Mouse (Mus musculus): Measurements from ENCODE around the gene Pdzrn3. TPM values are rescaled to one million over a fixed set of nuclear protein-coding genes. Genes with fewer than 3 reads are reported as not detected.

Gene Pdzrn3
- polyA plus RNA-seq, 1 experiment from 2014 or later, result 18.9 TPM

GRCm38 (mm10) chr6:101306834-101307233, 70.9 kb downstream of the Pdzrn3 start:
- Histone ChIP-seq H3K9me3 (ENCODE audit: control insufficient read depth, low read length) (no peaks in the 10 kb centered on the region), H3K4me3 (ENCODE audit: low read length) (no peak overlapping the region), H3K9ac (ENCODE audit: low read depth, low read length) (no peak overlapping the region), H3K27me3 (replicated peaks; ENCODE audit: control insufficient read depth, insufficient read depth, low read length) (no peaks in the 10 kb centered on the region), H3K4me1 (ENCODE audit: control insufficient read depth, insufficient read depth, low read depth, low read length) (peaks cover 4% of the 10 kb centered on the region), H3K4me2 (ENCODE audit: low read length) (no peak overlapping the region), H3K27ac (ENCODE audit: low read depth, low read length) (no peak overlapping the region), H3K36me3 (ENCODE audit: control insufficient read depth, insufficient read depth, low read length) (no peaks in the 10 kb centered on the region)
- ATAC-seq, result no peak
- 63% methylated on average over 7 of the region's 7 CpGs for WGBS

GRCm38 (mm10) chr6:101305543-101305942, 72.2 kb downstream of the Pdzrn3 start:
- Histone ChIP-seq H3K36me3 (ENCODE audit: control insufficient read depth, insufficient read depth, low read length) (no peaks in the 10 kb centered on the region), H3K9ac (ENCODE audit: low read depth, low read length) (no peak overlapping the region), H3K9me3 (ENCODE audit: control insufficient read depth, low read length) (no peaks in the 10 kb centered on the region), H3K4me3 (ENCODE audit: low read length) (no peak overlapping the region), H3K4me1 (ENCODE audit: control insufficient read depth, insufficient read depth, low read depth, low read length) (peaks cover 4% of the 10 kb centered on the region), H3K27ac (ENCODE audit: low read depth, low read length) (no peak overlapping the region), H3K4me2 (ENCODE audit: low read length) (no peak overlapping the region), H3K27me3 (replicated peaks; ENCODE audit: control insufficient read depth, insufficient read depth, low read length) (no peaks in the 10 kb centered on the region)
- ATAC-seq, result no peak
- 93% methylated on average over 6 of the region's 6 CpGs for WGBS

- 93% methylated on average over 11 of the region's 11 CpGs for WGBS
- ATAC-seq, result no peak
- no peak overlapping the region for H3K27ac ChIP-seq (ENCODE audit: low read depth, low read length)
- H3K4me3 ChIP-seq (ENCODE audit: low read length), result no peak overlapping the region
- peaks cover 4% of the 10 kb centered on the region for H3K4me1 ChIP-seq (ENCODE audit: control insufficient read depth, insufficient read depth, low read depth, low read length)
- no peaks in the 10 kb centered on the region for H3K9me3 ChIP-seq (ENCODE audit: control insufficient read depth, low read length)
- H3K27me3 ChIP-seq (replicated peaks; ENCODE audit: control insufficient read depth, insufficient read depth, low read length), result no peaks in the 10 kb centered on the region
- H3K4me2 ChIP-seq (ENCODE audit: low read length), result no peak overlapping the region
- no peaks in the 10 kb centered on the region for H3K36me3 ChIP-seq (ENCODE audit: control insufficient read depth, insufficient read depth, low read length)
- H3K9ac ChIP-seq (ENCODE audit: low read depth, low read length), result no peak overlapping the region
Measured at GRCm38 (mm10) chr6:101303959-101304738, 73.5 kb downstream of the Pdzrn3 start.

- Histone ChIP-seq H3K4me2 (ENCODE audit: low read length) (no peak overlapping the region), H3K4me1 (ENCODE audit: control insufficient read depth, insufficient read depth, low read depth, low read length) (peaks cover 4% of the 10 kb centered on the region), H3K36me3 (ENCODE audit: control insufficient read depth, insufficient read depth, low read length) (no peaks in the 10 kb centered on the region), H3K27ac (ENCODE audit: low read depth, low read length) (no peak overlapping the region), H3K9ac (ENCODE audit: low read depth, low read length) (no peak overlapping the region), H3K4me3 (ENCODE audit: low read length) (no peak overlapping the region), H3K27me3 (replicated peaks; ENCODE audit: control insufficient read depth, insufficient read depth, low read length) (no peaks in the 10 kb centered on the region), H3K9me3 (ENCODE audit: control insufficient read depth, low read length) (no peaks in the 10 kb centered on the region)
- 88% methylated on average over 1 of the region's 1 CpGs for WGBS
- ATAC-seq, result no peak
Measured at GRCm38 (mm10) chr6:101303501-101303900, 74.2 kb downstream of the Pdzrn3 start.

- Histone ChIP-seq H3K4me2 (ENCODE audit: low read length) (no peak overlapping the region), H3K36me3 (ENCODE audit: control insufficient read depth, insufficient read depth, low read length) (no peaks in the 10 kb centered on the region), H3K9ac (ENCODE audit: low read depth, low read length) (no peak overlapping the region), H3K27ac (ENCODE audit: low read depth, low read length) (no peak overlapping the region), H3K4me3 (ENCODE audit: low read length) (no peak overlapping the region), H3K4me1 (ENCODE audit: control insufficient read depth, insufficient read depth, low read depth, low read length) (no peaks in the 10 kb centered on the region; the same call in 1 of the 2 replicates), H3K27me3 (replicated peaks; ENCODE audit: control insufficient read depth, insufficient read depth, low read length) (no peaks in the 10 kb centered on the region), H3K9me3 (ENCODE audit: control insufficient read depth, low read length) (no peaks in the 10 kb centered on the region)
- WGBS, result 90% methylated on average over 8 of the region's 8 CpGs
- ATAC-seq, result no peak
Measured at GRCm38 (mm10) chr6:101301154-101301553, 76.5 kb downstream of the Pdzrn3 start.

- Histone ChIP-seq H3K4me1 (ENCODE audit: control insufficient read depth, insufficient read depth, low read depth, low read length) (no peaks in the 10 kb centered on the region; the same call in 1 of the 2 replicates), H3K4me2 (ENCODE audit: low read length) (no peak overlapping the region), H3K9me3 (ENCODE audit: control insufficient read depth, low read length) (no peaks in the 10 kb centered on the region), H3K4me3 (ENCODE audit: low read length) (no peak overlapping the region), H3K27ac (ENCODE audit: low read depth, low read length) (no peak overlapping the region), H3K27me3 (replicated peaks; ENCODE audit: control insufficient read depth, insufficient read depth, low read length) (no peaks in the 10 kb centered on the region), H3K9ac (ENCODE audit: low read depth, low read length) (no peak overlapping the region), H3K36me3 (ENCODE audit: control insufficient read depth, insufficient read depth, low read length) (no peaks in the 10 kb centered on the region)
- 95% methylated on average over 2 of the region's 2 CpGs for WGBS
- no peak for ATAC-seq
Measured at GRCm38 (mm10) chr6:101299434-101299833, 78.3 kb downstream of the Pdzrn3 start.

GRCm38 (mm10) chr6:101297563-101298520, 79.9 kb downstream of the Pdzrn3 start:
- no peaks in the 10 kb centered on the region for H3K36me3 ChIP-seq (ENCODE audit: control insufficient read depth, insufficient read depth, low read length)
- ATAC-seq, result no peak
- WGBS, result 94% methylated on average over 15 of the region's 15 CpGs
- no peak overlapping the region for H3K9ac ChIP-seq (ENCODE audit: low read depth, low read length)
- no peak overlapping the region for H3K27ac ChIP-seq (ENCODE audit: low read depth, low read length)
- no peak overlapping the region for H3K4me3 ChIP-seq (ENCODE audit: low read length)
- H3K27me3 ChIP-seq (replicated peaks; ENCODE audit: control insufficient read depth, insufficient read depth, low read length), result no peaks in the 10 kb centered on the region
- no peaks in the 10 kb centered on the region for H3K9me3 ChIP-seq (ENCODE audit: control insufficient read depth, low read length)
- no peaks in the 10 kb centered on the region; the same call in 1 of the 2 replicates for H3K4me1 ChIP-seq (ENCODE audit: control insufficient read depth, insufficient read depth, low read depth, low read length)
- H3K4me2 ChIP-seq (ENCODE audit: low read length), result no peak overlapping the region

- Histone ChIP-seq H3K36me3 (ENCODE audit: control insufficient read depth, insufficient read depth, low read length) (no peaks in the 10 kb centered on the region), H3K9ac (ENCODE audit: low read depth, low read length) (no peak overlapping the region)
- WGBS, result 83% methylated on average over 8 of the region's 8 CpGs
Measured at GRCm38 (mm10) chr6:101296997-101297396, 80.7 kb downstream of the Pdzrn3 start.

GRCm38 (mm10) chr6:101296280-101296679, 81.4 kb downstream of the Pdzrn3 start:
- no peaks in the 10 kb centered on the region; the same call in 1 of the 2 replicates for H3K4me1 ChIP-seq (ENCODE audit: control insufficient read depth, insufficient read depth, low read depth, low read length)
- no peaks in the 10 kb centered on the region for H3K36me3 ChIP-seq (ENCODE audit: control insufficient read depth, insufficient read depth, low read length)
- H3K4me3 ChIP-seq (ENCODE audit: low read length), result no peak overlapping the region
- 48% methylated on average over 8 of the region's 8 CpGs for WGBS
- ATAC-seq, result no peak
- H3K27me3 ChIP-seq (replicated peaks; ENCODE audit: control insufficient read depth, insufficient read depth, low read length), result no peaks in the 10 kb centered on the region
- no peaks in the 10 kb centered on the region for H3K9me3 ChIP-seq (ENCODE audit: control insufficient read depth, low read length)
- H3K27ac ChIP-seq (ENCODE audit: low read depth, low read length), result no peak overlapping the region
- H3K9ac ChIP-seq (ENCODE audit: low read depth, low read length), result no peak overlapping the region
- no peak overlapping the region for H3K4me2 ChIP-seq (ENCODE audit: low read length)

More at GRCm38 (mm10) chr6:101296997-101297396, 80.7 kb downstream of the Pdzrn3 start:
- ATAC-seq, result no peak
- no peaks in the 10 kb centered on the region; the same call in 1 of the 2 replicates for H3K4me1 ChIP-seq (ENCODE audit: control insufficient read depth, insufficient read depth, low read depth, low read length)
- no peak overlapping the region for H3K27ac ChIP-seq (ENCODE audit: low read depth, low read length)
- no peak overlapping the region for H3K4me2 ChIP-seq (ENCODE audit: low read length)
- H3K4me3 ChIP-seq (ENCODE audit: low read length), result no peak overlapping the region
- no peaks in the 10 kb centered on the region for H3K9me3 ChIP-seq (ENCODE audit: control insufficient read depth, low read length)
- no peaks in the 10 kb centered on the region for H3K27me3 ChIP-seq (replicated peaks; ENCODE audit: control insufficient read depth, insufficient read depth, low read length)
